Mouse (Mus musculus) heart, adult 2 months (tissue): ENCODE data around the gene Map2k2.
A peak's percentile ranks its signal among the peaks of the same experiment; 100 is the strongest.

Source experiments
- CTCF ChIP-seq: fragments of 200-600 bp; IDR thresholded peaks from 2 replicates; pipeline ENCODE4 v1.8.1; 2022; ENCODE audit warnings: antibody characterized with exemption, mild to moderate bottlenecking, moderate library complexity
- EP300 ChIP-seq: fragments of 200-500 bp; IDR thresholded peaks from 2 replicates; pipeline ENCODE4 v1.6.1; 2011; ENCODE audit warnings: low read depth, low read length, control low read depth; ENCODE audit not compliant: insufficient read depth
- POLR2A ChIP-seq: fragments of 200-500 bp; IDR thresholded peaks from 2 replicates; pipeline ENCODE4 v1.6.1; 2011; ENCODE audit warnings: mild to moderate bottlenecking, low read depth, low read length, control low read depth; ENCODE audit not compliant: insufficient read depth

- TF ChIP-seq POLR2A = peak; percentile 65
- TF ChIP-seq EP300 = peak; percentile 50; the same call in 1 of the 2 replicates
- peak; percentile 21 for TF ChIP-seq CTCF
These were observed 35.9 kb upstream of the Map2k2 start, which contains the start of gene Thop1 for GRCm38 (mm10) chr10:81069836-81070235.
